In the genomic region with DNA sequence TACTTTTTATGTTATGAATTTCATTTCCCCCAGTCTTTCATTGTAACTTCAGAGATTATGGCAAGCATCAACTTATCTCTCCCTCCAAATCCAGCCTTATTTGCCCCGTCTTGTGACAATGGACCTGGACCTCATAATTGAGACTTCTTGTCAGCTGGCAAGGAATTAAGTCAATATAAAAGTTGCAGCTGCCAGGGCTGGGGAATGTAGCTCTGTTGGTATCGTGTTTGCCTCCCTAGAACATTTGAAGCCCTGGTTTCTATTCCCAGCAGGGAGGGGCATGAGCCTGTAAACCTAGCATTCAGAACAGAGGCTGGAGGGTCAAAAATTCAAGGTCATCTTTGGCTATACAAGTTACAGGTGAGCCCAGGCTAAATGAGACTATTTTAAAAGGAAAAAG, we compare ENCODE assay signal across 23 mouse cellular contexts. TPM values are rescaled to one million over a fixed set of nuclear protein-coding genes. Genes with fewer than 3 reads are reported as not detected.
A peak's percentile ranks its signal among the peaks of the same experiment; 100 is the strongest.
DNase-seq lines count a peak whose midpoint lies in the region; ATAC-seq and TF ChIP-seq lines count a peak whose summit lies in the region.
"Had no signal": no experiment of that assay in that cellular context is flagged by ENCODE, and none has a peak within 500 bp of the region (broad histone marks: within the 10 kb centered on the region; RNA-seq: fewer than 3 reads in every experiment).

No protein-coding gene starts in this region.

- 0 out of 2 replicates have a peak overlapping the region, but pooled peaks have one; percentile 18 for H3K27ac ChIP-seq in stomach, postnatal 0 days (replicated peaks)
- H3K27ac ChIP-seq: forebrain, embryonic 10.5 days; forebrain, embryonic 12.5 days had no signal

- WGBS in stomach, postnatal 0 days, result 49% methylated on average over 2 of the region's 2 CpGs

- DNase-seq in kidney, adult 9 months, result peak; percentile 19
- no peak for DNase-seq in kidney, postnatal 25 days
- peak; percentile 27 for DNase-seq in stomach, postnatal 0 days (ENCODE audit: low spot score)
- no peak for DNase-seq in heart, postnatal 36 days
- DNase-seq: adrenal gland, adult 2 months; adrenal gland, postnatal 10 days; adrenal gland, postnatal 25 days; cerebellum, adult 11 months; cerebellum, adult 18-20 months; cerebellum, adult 8-10 months; cerebellum, adult 9-11 months; cerebellum, postnatal 14 days; cerebellum, postnatal 36 days; embryo, embryonic 11 days had no signal

- H3K4me2 ChIP-seq in myocyte (ENCODE audit: low read depth), result no peak overlapping the region
- no peak overlapping the region for H3K4me2 ChIP-seq in stomach, postnatal 0 days (replicated peaks; ENCODE audit: low read depth)
- H3K4me2 ChIP-seq: embryonic facial prominence, embryonic 13.5 days; embryonic facial prominence, embryonic 15.5 days; forebrain, embryonic 12.5 days had no signal

- H3K9ac ChIP-seq in stomach, postnatal 0 days (ENCODE audit: low read length), result no peak overlapping the region
- H3K9ac ChIP-seq: embryonic facial prominence, embryonic 13.5 days; embryonic facial prominence, embryonic 15.5 days; forebrain, embryonic 12.5 days had no signal

- no peaks in the 10 kb centered on the region for H3K27me3 ChIP-seq in myocyte (ENCODE audit: control insufficient read depth, insufficient read depth, insufficient read length)
- no peaks in the 10 kb centered on the region for H3K27me3 ChIP-seq in stomach, postnatal 0 days (ENCODE audit: control insufficient read depth, insufficient read depth, low read length)
- H3K27me3 ChIP-seq: embryonic facial prominence, embryonic 13.5 days; embryonic facial prominence, embryonic 15.5 days; forebrain, embryonic 12.5 days had no signal

- TF ChIP-seq POLR2A in myocyte (IDR thresholded peaks at IDR 0.05; ENCODE audit: insufficient read length, low read depth), result no peak

- TF ChIP-seq CTCF in stomach, postnatal 0 days (IDR thresholded peaks at IDR 0.05; ENCODE audit: low read depth), result no peak

- peaks cover 30% of the 10 kb centered on the region for H3K36me3 ChIP-seq in myocyte (ENCODE audit: control insufficient read depth, insufficient read depth)
- H3K36me3 ChIP-seq in stomach, postnatal 0 days (ENCODE audit: control insufficient read depth, insufficient read depth, low read length), result peaks cover 26% of the 10 kb centered on the region

- no peak for TF ChIP-seq EP300 in stomach, postnatal 0 days (optimal IDR thresholded peaks at IDR 0.05)

- H3K79me2 ChIP-seq in myocyte (ENCODE audit: control insufficient read depth, insufficient read depth), result no peaks in the 10 kb centered on the region

- no peak overlapping the region for H3ac ChIP-seq in myocyte (ENCODE audit: control insufficient read depth, insufficient read length)

- no peak; the same call in 1 of the 2 replicates for ATAC-seq in stomach, postnatal 0 days (ENCODE audit: low FRiP score, low TSS enrichment)
- ATAC-seq: forebrain, embryonic 14.5 days; forebrain, embryonic 16.5 days had no signal

- intact Hi-C loops in heart, postnatal 36 days (cut with DNase I), result no loop called here

- no peak overlapping the region for H3K4me3 ChIP-seq in myocyte
- no peak overlapping the region for H3K4me3 ChIP-seq in stomach, postnatal 0 days (ENCODE audit: low read depth, low read length)
- H3K4me3 ChIP-seq: embryonic facial prominence, embryonic 13.5 days; embryonic facial prominence, embryonic 15.5 days; erythroblast, embryonic 14.5 days; forebrain, embryonic 10.5 days; forebrain, embryonic 12.5 days had no signal

- no peaks in the 10 kb centered on the region for H3K4me1 ChIP-seq in stomach, postnatal 0 days (replicated peaks; ENCODE audit: control insufficient read depth, insufficient read depth)
- H3K4me1 ChIP-seq: forebrain, embryonic 10.5 days; forebrain, embryonic 12.5 days had no signal

- no peaks in the 10 kb centered on the region for H3K9me3 ChIP-seq in stomach, postnatal 0 days (ENCODE audit: control insufficient read depth, low read length)
- H3K9me3 ChIP-seq: embryonic facial prominence, embryonic 13.5 days; embryonic facial prominence, embryonic 15.5 days; forebrain, embryonic 10.5 days; forebrain, embryonic 12.5 days had no signal

TF ChIP-seq in myocyte, 11 proteins besides CTCF, POLR2A, EP300 and RAD21:
- TF ChIP-seq TCF12 (IDR thresholded peaks at IDR 0.05; ENCODE audit: insufficient read depth, poor library complexity, severe bottlenecking) (peak; percentile 60), MYOG (IDR thresholded peaks at IDR 0.05; ENCODE audit: control insufficient read depth in 1 of 3, insufficient read depth in 1 of 3, insufficient read length in 2 of 3, low read depth in 2 of 3) (peak in 1 of 3 experiments; percentile 72), MYOD1 (IDR thresholded peaks at IDR 0.05; ENCODE audit: control insufficient read depth in 1 of 3, insufficient read length in 2 of 3, low read depth in 2 of 3) (peak; percentile 33 to 53 (median 47)), SRF (IDR thresholded peaks at IDR 0.05; ENCODE audit: control insufficient read depth, insufficient read length, low read depth) (no peak)

RNA-seq across cellular contexts. Expression of gene Gabpb2, which starts 21.9 kb away (rescaled TPM):
- 3.3 TPM for polyA plus RNA-seq in myocyte (2012; fragmentation: generic; extraction: Trizol)
- 3.3 and 3.4 TPM in 2 replicates for polyA plus RNA-seq in stomach, postnatal 0 days (2015; fragmentation: Nextera tagmentation; extraction: Ambion mirVana)
- 10 to 100 TPM; 10.9 to 11.7 TPM for total RNA-seq in heart, postnatal 36 days (2021)

RNA-seq across cellular contexts. Expression of gene Cdc42se1, which starts 32.8 kb away (rescaled TPM):
- 61.5 TPM for polyA plus RNA-seq in myocyte (2012; fragmentation: generic; extraction: Trizol)
- polyA plus RNA-seq in stomach, postnatal 0 days (2015; fragmentation: Nextera tagmentation; extraction: Ambion mirVana), result 88.1 and 99.4 TPM in 2 replicates
- total RNA-seq in heart, postnatal 36 days (2021), result 10 to 100 TPM; 20.4 to 22.8 TPM

RNA-seq across cellular contexts. Expression of gene Sema6c, which starts 35.5 kb away (rescaled TPM):
- polyA plus RNA-seq in myocyte (2012; fragmentation: generic; extraction: Trizol), result 29.0 TPM
- 1.7 and 2.2 TPM in 2 replicates for polyA plus RNA-seq in stomach, postnatal 0 days (2015; fragmentation: Nextera tagmentation; extraction: Ambion mirVana)
- total RNA-seq in heart, postnatal 36 days (2021), result 10 to 100 TPM in 1 of 2 experiments, 1 to 10 TPM in 1; 4.7 to 10.2 TPM

RNA-seq across cellular contexts. Expression of gene Mllt11, which starts 36.2 kb away (rescaled TPM):
- 51.9 TPM for polyA plus RNA-seq in myocyte (2012; fragmentation: generic; extraction: Trizol)
- 11.0 and 11.8 TPM in 2 replicates for polyA plus RNA-seq in stomach, postnatal 0 days (2015; fragmentation: Nextera tagmentation; extraction: Ambion mirVana)
- 1 to 10 TPM; 6.1 to 8.5 TPM for total RNA-seq in heart, postnatal 36 days (2021)

RNA-seq across cellular contexts. Expression of gene Gm128, which starts 45.6 kb away (rescaled TPM):
- 0.04 TPM for polyA plus RNA-seq in myocyte (2012; fragmentation: generic; extraction: Trizol)
- 0.21 and 0.38 TPM in 2 replicates for polyA plus RNA-seq in stomach, postnatal 0 days (2015; fragmentation: Nextera tagmentation; extraction: Ambion mirVana)
- total RNA-seq in heart, postnatal 36 days (2021), result not detected
- polyA plus RNA-seq: embryonic facial prominence, embryonic 11.5 days; erythroblast, embryonic 14.5 days; forebrain, embryonic 14.5 days; forebrain, embryonic 16.5 days had no signal

Comparison
In these comparisons a context has a peak if more than half of its experiments do, and no peak if none do; other contexts are left out.
1. DNase-seq: peak in kidney, adult 9 months (single experiment) and stomach, postnatal 0 days (single experiment); none in kidney, postnatal 25 days (0 of 2) and heart, postnatal 36 days (0 of 2).